Mouse (Mus musculus): ENCODE results near the gene Brd3. TPM values are rescaled to one million over a fixed set of nuclear protein-coding genes. Genes with fewer than 3 reads are reported as not detected.

The Brd3 gene
- polyA plus RNA-seq, 1 experiment: 14.9 TPM

DNA sequence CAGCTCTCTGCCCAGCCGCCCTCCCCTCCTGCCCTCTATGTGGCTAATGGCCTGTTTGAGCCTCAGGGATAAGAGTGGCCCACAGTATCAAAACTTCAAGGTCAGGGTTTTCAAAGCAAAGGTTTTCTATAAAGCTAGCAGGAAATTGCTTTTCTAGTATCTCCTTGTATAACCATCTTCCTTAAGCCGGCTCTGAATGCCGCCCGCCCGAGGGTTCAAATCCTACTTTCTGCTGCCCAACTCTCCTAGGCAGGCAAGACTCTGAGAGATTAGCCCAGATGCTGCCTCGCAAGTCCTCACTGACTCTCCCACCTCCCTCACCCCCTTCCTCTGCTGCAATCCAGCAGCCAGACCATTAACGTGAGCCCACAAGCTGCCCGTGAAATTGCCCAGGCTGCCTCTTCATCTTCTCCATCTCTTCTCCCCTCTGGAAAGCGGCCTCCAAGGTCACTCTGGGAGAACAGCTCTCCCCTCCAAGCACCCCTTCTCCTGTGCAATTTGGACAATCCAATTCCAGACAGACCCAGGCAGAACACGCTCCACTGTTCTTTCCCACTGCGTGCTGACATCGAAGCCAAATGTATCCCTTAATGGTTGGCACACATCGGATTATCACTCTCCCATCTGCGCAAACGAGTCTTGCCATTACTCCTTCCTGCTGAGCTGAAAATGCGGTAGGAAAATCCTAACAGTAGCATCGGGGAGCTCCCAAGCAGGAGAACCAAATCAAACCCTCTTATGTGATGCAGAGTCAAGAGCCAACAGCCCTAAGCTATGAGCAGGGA lies 110.6 kb downstream of the Brd3 start:
- no peak overlapping the region for H3K27ac ChIP-seq (ENCODE audit: insufficient read depth, low read depth, low read length)
- no peak overlapping the region for H3K4me3 ChIP-seq (ENCODE audit: low read depth, low read length)
- no peaks in the 10 kb centered on the region for H3K27me3 ChIP-seq (ENCODE audit: control insufficient read depth, insufficient read depth, low read length)
- H3K4me1 ChIP-seq (ENCODE audit: control insufficient read depth, insufficient read depth, insufficient read length, low read length): peaks cover 30% of the 10 kb centered on the region
- TF ChIP-seq CTCF (IDR thresholded peaks at IDR 0.05; ENCODE audit: extremely low read depth, insufficient read length, insufficient replicate concordance, low read depth, low read length) (no peak), POLR2A (IDR thresholded peaks at IDR 0.05; ENCODE audit: low read depth, low read length) (no peak)
- no peaks in the 10 kb centered on the region for H3K36me3 ChIP-seq (ENCODE audit: control insufficient read depth, insufficient read depth, low read length)
- WGBS: 89% methylated on average over 17 of the region's 17 CpGs

Other genes starting within 250 kb of the Brd3 start
- gene Vav2, start 80.6 kb downstream of the Brd3 start, polyA plus RNA-seq (2012; rRNA removed): 21.8 and 59.5 TPM in 2 replicates
- 0.81 and 1.4 TPM in 2 replicates for gene Brd3os, start 65.3 kb downstream of the Brd3 start, polyA plus RNA-seq (2012; rRNA removed)
- 12.2 and 22.6 TPM in 2 replicates for gene Wdr5, start 7.5 kb upstream of the Brd3 start, polyA plus RNA-seq (2012; rRNA removed)
- gene Rxra, start 168.8 kb upstream of the Brd3 start, polyA plus RNA-seq (2012; rRNA removed): 48.7 and 110 TPM in 2 replicates